Mouse (Mus musculus) left cerebral cortex, postnatal 10 days (tissue): ENCODE results near the gene Rsad1. TPM values are rescaled to one million over a fixed set of nuclear protein-coding genes. Genes with fewer than 3 reads are reported as not detected.

Experiments used
- DNase-seq, 2 experiments: peaks; one replicate each; pipeline ENCODE4 v3.0.0; 2021 to 2022; ENCODE audit warnings: low spot score in 2 of 2, mixed read lengths in 1 of 2; ENCODE audit errors: extremely low spot score in 1 of 2
- intact Hi-C: fragments of 180-260 bp; cut with DNase I; formaldehyde crosslinking; loops from one replicate; pipeline ENCODE4 v1.15.1; 2025
- total RNA-seq, 2 experiments: library from RNA; stranded (reverse); gene quantifications; 2 replicates each; pipeline ENCODE4 v1.2.3; 2021

The Rsad1 gene
- total RNA-seq, result 10 to 100 TPM; 15.9 to 18.7 TPM

DNA sequence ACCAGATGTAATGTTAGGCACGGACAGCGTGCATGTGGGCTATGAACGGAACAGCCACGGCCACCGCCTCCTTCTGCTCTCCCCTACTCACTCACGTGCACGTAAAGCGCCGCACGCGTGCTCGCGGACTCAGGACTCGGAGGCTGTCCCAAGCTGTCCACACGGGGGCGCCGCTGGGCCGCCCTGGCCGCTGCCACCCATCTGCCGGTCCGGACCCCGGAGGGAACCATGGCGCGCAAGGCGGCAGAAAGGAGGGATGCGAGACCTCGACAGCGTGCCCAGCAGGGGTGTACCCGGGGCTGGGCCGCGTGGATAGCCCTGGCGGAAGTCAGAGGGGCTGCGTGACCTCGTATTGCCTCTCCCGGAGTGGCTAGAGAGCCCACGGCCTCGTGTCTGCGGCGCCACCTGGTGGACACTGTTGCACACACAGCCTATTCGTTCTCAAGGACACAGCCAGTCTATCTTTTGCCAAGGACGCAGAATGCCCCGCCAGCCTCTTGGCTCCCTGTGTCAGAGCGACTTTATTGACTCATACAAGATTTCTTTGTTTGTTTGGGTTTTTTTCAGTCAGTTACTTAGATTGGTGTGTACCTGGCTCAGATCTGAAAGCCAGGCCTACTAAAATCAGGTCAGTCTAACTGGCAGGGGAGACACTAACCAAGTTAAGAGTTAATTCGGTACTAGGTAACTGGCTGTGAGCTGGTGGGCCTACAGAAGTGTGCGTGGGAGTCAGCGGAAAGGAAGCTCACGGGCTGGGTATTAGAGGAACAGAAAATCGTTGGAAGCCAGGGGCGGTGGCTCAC, at the start of gene Rsad1:
Gene Rsad1 (minus strand): TSS at position 368 of the 803 bp plus-strand sequence.
- DNase-seq, result peak; percentile 94 to 96
- intact Hi-C loops, result loop anchor here (5.0 to 10.0 kb wide), 2 partner anchors 124 to 217 kb away; no protein-coding TSS in a partner anchor

DNA sequence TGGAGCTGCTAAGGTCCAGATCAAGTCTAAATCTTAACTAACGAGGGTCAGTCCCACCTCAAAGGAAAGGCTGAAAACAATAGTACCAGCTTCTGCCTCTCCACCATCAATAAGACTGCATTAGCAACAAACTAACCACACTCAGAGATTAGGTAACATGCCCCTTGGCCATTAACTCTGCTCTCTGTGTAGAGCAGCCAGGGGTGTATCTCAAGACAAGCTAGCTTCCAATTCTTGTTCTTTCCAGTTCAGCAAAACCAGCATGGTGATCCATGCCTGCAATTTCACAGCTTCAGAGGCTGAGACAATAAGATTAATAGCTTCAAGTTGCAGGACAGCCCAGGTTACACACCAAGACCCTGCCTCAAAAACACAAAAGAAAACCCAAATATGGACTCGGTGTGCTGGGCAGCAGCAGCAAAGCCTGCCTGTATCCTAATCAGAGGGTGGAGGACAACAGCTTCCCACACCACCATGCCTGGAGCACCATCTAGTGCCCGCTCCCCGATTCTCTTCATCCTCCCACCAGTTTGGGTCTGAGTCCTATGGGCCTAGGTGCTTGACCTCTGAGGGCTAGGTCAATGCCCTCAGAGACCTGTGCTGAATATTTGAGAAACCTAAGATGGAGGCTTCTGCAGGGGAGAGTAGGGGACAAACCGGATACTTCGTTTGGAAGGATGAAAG, 49.5 kb upstream of the Rsad1 start:
- intact Hi-C loops, result no loop called here

DNA sequence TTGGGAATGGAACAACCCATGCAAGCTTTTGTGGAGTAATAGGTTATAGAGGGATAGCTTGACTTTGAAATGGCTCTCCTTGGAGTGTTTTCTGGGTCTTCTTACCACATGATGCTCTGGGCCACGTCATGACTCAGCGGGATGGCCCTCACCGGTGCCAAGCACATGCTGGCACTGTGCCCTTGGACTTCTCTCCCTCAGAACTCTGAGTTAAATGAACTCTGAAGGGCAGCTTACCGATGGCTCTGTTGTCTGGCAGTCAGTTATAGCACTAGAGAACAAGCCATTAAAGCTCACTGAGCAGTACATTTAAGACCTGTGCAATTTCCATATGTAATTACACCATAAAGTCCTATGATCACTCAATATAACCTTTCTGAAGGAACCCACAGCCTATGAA, 48.3 kb upstream of the Rsad1 start:
- intact Hi-C loops, result no loop called here
- peak in 1 of 2 experiments; percentile 39 for DNase-seq

More for the DNA sequence above, 49.5 kb upstream of the Rsad1 start:
- no peak for DNase-seq

DNA sequence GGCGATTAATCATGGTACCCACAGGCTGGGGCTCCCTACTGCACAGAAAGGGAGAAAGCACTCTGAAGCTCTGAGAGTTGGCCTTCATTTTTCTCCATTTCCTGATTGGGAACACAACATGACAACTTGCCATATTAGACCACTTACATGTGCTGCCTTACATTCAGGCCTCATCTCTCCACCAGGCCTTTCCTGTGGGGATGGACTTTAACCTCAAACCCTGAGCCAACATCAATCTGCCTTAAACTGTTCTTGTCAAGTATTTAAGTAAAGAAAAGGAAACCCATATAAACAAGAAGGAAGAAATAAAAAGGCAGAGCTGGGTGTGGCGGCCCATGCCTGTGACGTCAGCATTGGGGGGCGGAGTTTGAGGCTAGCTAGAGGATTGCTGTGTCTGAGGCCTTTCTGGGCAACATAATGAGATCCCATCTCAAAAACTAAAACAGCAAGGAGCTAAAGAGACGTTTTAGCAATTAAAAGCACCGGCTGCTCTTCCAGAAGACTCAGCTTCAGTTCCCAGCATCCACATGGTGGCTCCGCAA, 47.3 kb upstream of the Rsad1 start:
- intact Hi-C loops, result no loop called here
- peak in 1 of 2 experiments; percentile 31 for DNase-seq

DNA sequence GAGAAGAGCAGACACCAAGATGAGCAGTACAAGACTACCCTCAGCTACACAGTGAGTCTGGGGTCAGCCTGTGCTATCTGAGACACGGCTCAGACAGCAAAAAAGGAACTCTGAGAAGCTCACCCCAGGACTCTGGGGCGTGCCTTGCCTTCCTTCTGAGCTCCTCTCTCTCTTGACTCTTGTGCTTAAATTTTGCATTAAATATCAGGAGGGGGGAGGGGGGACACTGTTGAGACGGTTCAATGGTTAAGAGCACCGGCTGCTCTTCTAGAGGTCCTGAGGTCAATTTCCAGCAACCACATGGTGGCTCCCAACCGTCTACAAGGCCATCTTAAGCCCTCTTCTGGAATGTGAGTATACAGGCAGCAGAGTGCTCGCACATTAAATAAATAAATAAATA, 38.5 kb upstream of the Rsad1 start:
- intact Hi-C loops, result no loop called here
- DNase-seq, result no peak

DNA sequence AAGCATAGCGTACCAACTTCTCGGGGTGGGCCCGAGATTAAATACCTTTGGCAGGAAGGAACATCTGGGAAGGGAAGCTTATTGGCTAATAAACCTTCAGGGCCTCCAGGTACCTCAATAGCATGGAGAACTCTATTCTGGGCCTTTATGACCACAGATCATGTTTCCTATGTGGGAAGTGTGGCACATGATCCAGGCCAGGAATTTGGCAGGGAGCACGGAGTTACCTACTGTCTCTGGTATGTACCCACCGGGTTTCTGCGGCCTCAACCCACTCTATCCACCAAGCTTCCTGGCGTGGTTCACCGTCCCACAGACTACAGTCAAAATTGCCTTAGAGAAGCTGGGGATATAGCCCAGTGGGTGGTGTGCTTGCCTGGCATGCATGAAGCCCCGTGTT, 36.0 kb upstream of the Rsad1 start:
- intact Hi-C loops, result no loop called here
- no peak for DNase-seq

DNA sequence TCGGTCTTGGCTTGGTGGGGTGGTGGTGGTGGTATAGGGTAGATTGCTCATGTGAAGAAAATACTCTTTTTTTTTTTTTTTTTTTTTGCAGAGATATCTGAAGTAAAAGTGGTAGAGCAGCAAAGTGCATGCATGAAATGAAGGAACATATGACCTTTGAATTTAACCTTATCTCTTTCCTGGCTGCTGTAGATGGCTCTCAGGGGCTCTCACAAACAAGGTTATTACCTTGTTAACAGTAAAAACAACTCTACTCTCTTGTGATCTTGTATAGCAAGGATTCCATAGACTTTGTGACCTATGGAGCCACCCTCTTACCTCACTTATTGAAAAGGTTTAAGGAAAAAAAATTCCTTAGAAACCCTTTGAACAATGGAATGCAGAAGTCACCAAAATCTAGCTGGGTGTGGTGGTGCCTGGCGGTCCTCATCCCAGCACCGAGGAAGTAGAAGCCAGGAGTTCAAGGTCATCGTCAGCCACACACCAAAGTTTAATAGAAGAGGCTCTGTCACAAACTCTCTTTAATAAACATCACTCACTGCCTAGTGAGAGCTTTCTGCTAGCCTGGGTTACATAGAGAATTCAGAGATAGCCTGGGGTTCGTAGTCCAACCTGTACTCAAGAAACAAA, 31.2 kb upstream of the Rsad1 start:
- DNase-seq, result no peak
- intact Hi-C loops, result no loop called here

DNA sequence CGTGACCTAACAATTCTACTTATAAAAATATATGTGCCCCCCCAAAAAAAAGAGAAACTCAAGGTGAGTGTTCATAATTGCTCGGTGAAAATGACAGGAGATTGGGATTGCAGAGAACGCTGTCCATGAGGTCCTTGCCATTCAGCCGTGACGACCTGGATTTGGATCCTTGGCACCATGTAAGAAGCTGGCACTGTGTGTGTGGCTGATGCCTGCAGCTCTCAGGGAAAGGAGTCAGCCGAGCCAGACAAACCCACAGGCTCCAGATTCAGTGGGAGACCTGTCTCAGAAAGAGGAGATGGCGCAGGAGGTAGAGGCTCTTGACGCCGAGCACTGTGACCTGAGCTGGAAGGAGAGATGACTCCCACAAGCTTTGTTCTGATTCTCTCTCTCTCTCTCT, 27.3 kb upstream of the Rsad1 start:
- no peak for DNase-seq
- intact Hi-C loops, result no loop called here

DNA sequence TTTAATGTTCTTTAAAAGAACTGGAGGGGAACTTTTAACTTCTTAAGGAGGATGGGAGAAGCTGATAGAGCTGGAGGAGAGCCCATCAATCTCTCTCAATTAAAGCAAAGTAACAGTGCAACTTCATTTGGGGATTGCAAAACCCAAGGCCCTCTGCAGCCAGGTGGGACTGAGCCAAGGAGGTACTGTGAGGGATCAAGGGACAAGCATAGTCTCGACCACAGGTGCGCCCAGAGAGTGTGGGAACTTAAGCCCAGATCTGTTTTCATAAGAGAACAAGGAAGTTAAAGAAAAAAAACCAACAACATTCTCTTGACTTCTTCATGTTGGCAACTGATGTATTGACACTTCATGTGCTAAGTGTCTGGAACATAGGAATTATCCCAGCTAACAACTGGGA, 26.0 kb upstream of the Rsad1 start:
- DNase-seq, result no peak
- intact Hi-C loops, result no loop called here

DNA sequence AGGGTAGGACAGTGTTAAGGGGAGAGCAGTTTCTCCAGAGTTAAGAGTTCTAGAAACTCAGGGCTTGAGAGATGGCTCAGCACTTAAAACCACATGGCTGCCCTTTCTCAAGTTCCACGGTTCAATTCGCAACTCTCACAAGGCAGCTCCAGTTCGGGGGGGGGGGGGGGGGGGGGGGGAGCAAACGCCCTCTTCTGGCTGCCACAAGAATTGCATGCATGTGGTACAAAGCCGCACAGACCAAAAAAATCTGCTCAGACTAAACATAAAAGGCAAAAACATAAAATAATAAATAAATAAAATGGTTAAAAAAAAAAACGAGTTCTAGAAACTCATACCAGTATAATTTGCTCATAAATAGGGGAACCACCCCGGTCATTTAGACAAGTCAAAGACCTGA, 25.5 kb upstream of the Rsad1 start:
- intact Hi-C loops, result no loop called here
- no peak for DNase-seq

DNA sequence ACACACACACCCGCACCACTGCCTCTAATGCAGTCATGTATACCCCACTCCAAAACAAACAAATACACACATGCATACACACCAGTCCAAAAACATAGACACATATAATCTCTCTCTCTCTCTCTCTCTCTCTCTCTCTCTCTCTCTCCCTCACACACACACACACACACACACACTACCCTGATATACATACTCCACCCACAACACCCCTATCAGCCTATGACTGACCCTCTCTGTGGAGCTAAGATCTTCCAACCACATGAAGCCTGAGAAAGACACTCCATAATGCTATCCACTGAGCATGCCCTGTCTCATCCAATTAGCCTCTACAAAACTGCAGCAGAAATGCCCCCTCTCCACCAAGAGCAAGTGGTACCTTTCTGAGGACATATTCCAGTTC, 22.8 kb upstream of the Rsad1 start:
- intact Hi-C loops, result no loop called here
- DNase-seq, result no peak

DNA sequence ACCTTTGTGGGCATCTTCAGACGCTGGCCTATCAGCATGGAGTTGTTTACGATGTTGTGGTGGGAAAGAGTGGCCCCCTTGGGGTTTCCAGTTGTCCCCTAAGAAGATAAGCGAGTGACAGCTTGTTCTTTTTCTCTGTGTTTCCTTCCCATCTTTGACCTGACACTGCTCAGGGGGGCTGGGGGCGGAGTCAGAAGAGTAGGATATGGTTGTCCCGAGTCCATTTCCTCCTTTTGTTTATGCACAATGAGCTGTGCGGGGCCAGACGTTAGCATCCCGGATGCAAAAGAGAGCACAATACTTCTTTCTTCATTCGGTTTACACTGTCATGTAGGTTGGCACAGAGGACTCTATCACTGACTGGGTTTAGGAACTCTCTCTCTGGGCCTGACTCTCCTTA, 21.6 kb upstream of the Rsad1 start:
- DNase-seq, result peak in 1 of 2 experiments; percentile 55
- intact Hi-C loops, result no loop called here

DNA sequence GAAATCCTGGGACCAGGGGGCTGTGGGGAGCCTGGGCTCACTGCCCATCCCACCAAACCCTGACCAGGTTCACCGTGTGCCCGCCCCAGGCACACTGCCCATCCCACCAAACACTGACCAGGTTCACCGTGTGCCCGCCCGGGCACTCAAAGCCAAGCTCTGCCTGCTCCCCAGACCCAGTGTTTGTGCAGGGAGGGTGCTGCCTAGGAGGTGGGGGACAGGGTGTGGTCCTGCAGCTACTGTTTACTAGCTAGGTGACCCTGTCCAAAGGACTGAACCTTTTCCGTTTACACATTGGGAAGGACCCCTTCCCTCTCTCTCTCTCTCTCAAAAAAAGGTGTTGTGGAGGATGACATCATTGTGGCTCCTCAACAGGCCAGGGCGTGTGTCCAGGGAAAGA, 18.3 kb upstream of the Rsad1 start:
- intact Hi-C loops, result no loop called here
- DNase-seq, result no peak

DNA sequence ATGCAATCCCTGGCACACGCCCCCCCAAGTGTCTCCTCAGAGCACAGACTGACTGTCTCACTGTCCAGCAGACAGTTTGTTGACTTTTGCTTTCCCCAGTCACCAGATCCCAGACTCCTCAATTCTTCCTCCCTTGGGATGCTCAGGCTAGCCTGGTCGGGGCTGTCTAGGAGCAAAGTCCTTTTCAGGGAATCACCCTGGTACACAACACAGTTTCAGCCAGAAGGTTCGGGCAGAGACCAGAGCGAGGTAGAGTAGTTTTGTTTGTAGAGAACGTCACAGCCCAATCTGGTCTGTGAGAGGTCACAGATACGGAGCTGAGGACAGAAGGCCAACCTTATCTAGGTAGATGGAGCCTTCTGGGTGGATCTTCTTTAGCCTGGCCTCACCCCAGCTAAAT, 17.5 kb upstream of the Rsad1 start:
- intact Hi-C loops, result no loop called here
- no peak for DNase-seq

DNA sequence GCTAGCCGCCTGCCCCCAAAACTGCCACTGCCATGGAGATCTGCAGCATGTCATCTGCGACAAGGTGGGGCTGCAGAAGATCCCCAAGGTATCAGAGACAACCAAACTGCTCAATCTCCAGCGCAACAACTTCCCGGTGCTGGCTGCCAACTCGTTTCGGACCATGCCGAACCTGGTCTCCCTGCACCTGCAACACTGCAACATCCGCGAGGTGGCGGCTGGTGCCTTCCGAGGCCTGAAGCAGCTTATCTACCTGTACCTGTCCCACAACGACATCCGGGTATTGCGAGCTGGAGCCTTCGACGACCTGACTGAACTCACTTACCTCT, 16.1 kb upstream of the Rsad1 start:
- intact Hi-C loops, result no loop called here
- DNase-seq, result no peak

DNA sequence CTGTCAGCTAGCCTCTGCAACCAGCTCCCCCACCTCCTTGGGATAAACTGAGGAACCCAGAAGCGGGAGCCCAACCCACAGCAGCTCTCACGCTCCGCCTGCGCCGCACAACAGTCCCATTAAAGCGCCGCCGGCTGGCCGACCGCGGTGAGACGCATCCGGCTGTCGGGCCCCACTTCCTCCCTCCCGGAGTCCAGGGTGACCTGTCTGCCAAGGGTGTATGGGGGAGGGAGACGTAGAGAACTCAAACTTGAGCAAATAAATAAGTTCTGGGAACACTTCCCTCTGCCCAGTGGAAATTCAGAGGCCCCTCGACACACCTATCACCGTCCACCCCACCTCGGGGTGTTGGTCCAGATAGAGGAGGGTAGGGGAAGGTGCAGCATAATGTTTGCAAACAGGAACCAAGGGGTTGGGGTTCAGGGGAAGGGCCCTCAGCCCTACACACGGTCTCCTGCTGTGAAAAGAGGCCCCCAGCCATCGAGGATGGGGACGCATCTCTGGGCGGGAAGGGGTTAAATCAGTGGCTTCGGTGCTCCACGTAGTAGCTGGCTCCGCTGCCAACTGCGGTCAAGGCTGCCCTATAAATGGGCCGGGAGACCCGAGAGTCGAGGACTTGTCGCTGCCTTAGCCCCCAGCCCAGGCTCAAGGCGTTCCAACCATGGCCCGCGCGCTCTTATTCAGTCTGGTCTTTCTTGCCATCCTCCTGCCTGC, 15.5 kb upstream of the Rsad1 start, which contains the start of gene Chad:
Gene Chad (plus strand): TSS at position 611 of the 714 bp plus-strand sequence.
- peak in 1 of 2 experiments; percentile 86 for DNase-seq
- intact Hi-C loops, result no loop called here

DNA sequence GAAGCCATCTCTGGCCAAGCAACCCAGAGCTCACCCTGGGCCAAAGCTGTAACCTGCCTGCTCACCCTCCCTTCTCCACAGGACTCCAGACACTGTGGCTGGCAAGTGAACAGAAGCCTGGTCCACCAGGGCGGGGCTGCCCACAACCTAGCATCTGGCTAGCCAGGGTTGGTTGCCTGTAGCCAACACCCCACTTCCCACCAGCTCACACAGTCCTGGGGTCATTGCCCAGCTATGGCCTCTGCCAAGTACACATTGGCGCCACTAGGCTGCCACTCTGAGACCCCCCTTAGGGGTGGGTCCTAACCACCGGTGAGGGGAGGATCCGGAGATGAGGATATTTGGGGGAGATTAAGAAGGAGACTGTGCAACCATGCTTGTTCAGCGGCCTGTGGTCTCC, 14.8 kb upstream of the Rsad1 start:
- intact Hi-C loops, result no loop called here
- no peak for DNase-seq

DNA sequence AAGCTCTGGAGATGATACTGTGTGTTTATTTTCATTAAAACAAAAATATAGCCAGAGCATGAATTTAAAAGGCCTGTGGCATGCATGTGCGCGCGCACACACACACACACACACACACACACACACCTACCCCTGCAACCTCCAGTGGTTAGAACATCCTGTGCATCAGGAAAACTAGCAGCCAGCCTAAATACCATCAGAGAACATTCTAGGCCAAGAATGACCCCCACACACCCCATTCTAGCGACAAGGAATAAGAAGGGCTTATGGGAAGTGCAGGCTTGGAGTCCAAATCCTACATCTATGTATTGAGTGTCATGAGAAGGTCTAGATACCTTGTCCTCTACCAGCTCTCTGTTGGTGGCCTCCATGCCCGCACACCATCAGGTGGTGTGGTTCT, 14.3 kb upstream of the Rsad1 start:
- intact Hi-C loops, result no loop called here
- no peak for DNase-seq

DNA sequence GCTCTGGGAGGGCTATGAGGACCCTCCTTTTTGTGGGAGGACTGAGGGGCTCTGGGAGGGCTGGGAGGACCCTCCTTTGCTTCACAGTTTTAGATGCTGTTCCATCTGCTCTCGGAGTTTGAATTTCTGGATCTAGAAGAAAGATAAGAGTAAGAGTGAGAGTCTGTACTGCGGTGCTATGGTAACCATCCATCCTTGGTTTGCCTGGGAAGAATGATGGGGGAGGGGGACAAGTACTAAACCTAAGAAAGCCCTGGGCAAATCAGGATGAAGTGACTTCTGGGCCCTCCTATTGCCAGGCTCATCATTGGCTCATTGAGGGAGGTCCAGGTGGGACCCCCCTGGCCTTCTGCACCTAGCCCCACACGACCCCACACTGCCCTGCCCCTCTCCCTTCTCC, 9.2 kb upstream of the Rsad1 start:
- intact Hi-C loops, result no loop called here
- peak; percentile 20 to 62 for DNase-seq
